Mouse (Mus musculus): ENCODE measurements at regions not wholly inside any gene's neighbourhood (a gene's known extent, or its start where the extent isn't known, plus 50 kb on each side); places are given as distances from the start of the nearest gene placed in this dataset.

GRCm38 (mm10) chr5:139598715-139599114 is 55.4 kb downstream of the Uncx start:
- DNase-seq (ENCODE audit: low spot score in 2 of 2): no peak
- intact Hi-C loops (cut with DNase I): no loop called here

GRCm38 (mm10) chr5:139599191-139599937 is 56.1 kb downstream of the Uncx start:
- peak in 1 of 2 experiments; percentile 7 for DNase-seq (ENCODE audit: low spot score in 2 of 2)
- intact Hi-C loops (cut with DNase I): no loop called here

GRCm38 (mm10) chr5:139600213-139600612 is 56.9 kb downstream of the Uncx start:
- DNase-seq (ENCODE audit: low spot score in 2 of 2): no peak

GRCm38 (mm10) chr5:139602860-139603259 is 59.6 kb downstream of the Uncx start:
- intact Hi-C loops (cut with DNase I): no loop called here
- DNase-seq (ENCODE audit: low spot score in 2 of 2): no peak

More at GRCm38 (mm10) chr5:139600213-139600612, 56.9 kb downstream of the Uncx start:
- intact Hi-C loops (cut with DNase I): no loop called here

GRCm38 (mm10) chr5:139603535-139603934 is 60.2 kb downstream of the Uncx start:
- intact Hi-C loops (cut with DNase I): no loop called here
- no peak for DNase-seq (ENCODE audit: low spot score in 2 of 2)

GRCm38 (mm10) chr5:139604327-139604726 is 61.0 kb downstream of the Uncx start:
- intact Hi-C loops (cut with DNase I): no loop called here
- DNase-seq (ENCODE audit: low spot score in 2 of 2): no peak

- intact Hi-C loops (cut with DNase I): no loop called here
- DNase-seq (ENCODE audit: low spot score in 2 of 2): no peak
Measured at GRCm38 (mm10) chr5:139610610-139611520, 67.6 kb downstream of the Uncx start.

- DNase-seq (ENCODE audit: low spot score in 2 of 2): no peak
- intact Hi-C loops (cut with DNase I): no loop called here
Measured at GRCm38 (mm10) chr5:139612224-139612623, 68.9 kb downstream of the Uncx start.

GRCm38 (mm10) chr5:139612676-139613075 is 69.4 kb downstream of the Uncx start:
- intact Hi-C loops (cut with DNase I): no loop called here
- DNase-seq (ENCODE audit: low spot score in 2 of 2): no peak

GRCm38 (mm10) chr5:139613601-139614000 is 70.3 kb downstream of the Uncx start:
- intact Hi-C loops (cut with DNase I): no loop called here
- DNase-seq (ENCODE audit: low spot score in 2 of 2): no peak

- no peak for DNase-seq (ENCODE audit: low spot score in 2 of 2)
- intact Hi-C loops (cut with DNase I): no loop called here
Measured at GRCm38 (mm10) chr5:139619301-139620161, 76.2 kb downstream of the Uncx start.

GRCm38 (mm10) chr5:139625871-139626460 is 82.7 kb downstream of the Uncx start:
- intact Hi-C loops (cut with DNase I): no loop called here
- no peak for DNase-seq (ENCODE audit: low spot score in 2 of 2)

GRCm38 (mm10) chr5:139627552-139627951 is 84.3 kb downstream of the Uncx start:
- intact Hi-C loops (cut with DNase I): no loop called here
- no peak for DNase-seq (ENCODE audit: low spot score in 2 of 2)

GRCm38 (mm10) chr5:139637028-139637427 is 93.7 kb downstream of the Uncx start:
- DNase-seq (ENCODE audit: low spot score in 2 of 2): no peak
- intact Hi-C loops (cut with DNase I): no loop called here

- DNase-seq (ENCODE audit: low spot score in 2 of 2): no peak
- intact Hi-C loops (cut with DNase I): no loop called here
Measured at GRCm38 (mm10) chr5:139640652-139641612, 95.2 kb downstream of the Micall2 start.

GRCm38 (mm10) chr5:139644816-139645215 is 91.3 kb downstream of the Micall2 start:
- intact Hi-C loops (cut with DNase I): no loop called here
- DNase-seq (ENCODE audit: low spot score in 2 of 2): no peak

GRCm38 (mm10) chr5:139651041-139651440 is 85.1 kb downstream of the Micall2 start:
- DNase-seq (ENCODE audit: low spot score in 2 of 2): no peak
- intact Hi-C loops (cut with DNase I): no loop called here
